Mouse (Mus musculus) left cerebral cortex, postnatal 36 days (tissue): ENCODE measurements around the gene Tnfsf10. TPM values are rescaled to one million over a fixed set of nuclear protein-coding genes. Genes with fewer than 3 reads are reported as not detected.

ENCODE experiments used
- DNase-seq, 2 experiments: peaks; one replicate each; pipeline ENCODE4 v3.0.0; 2021 to 2022; ENCODE audit warnings: low spot score in 2 of 2, mixed read lengths in 1 of 2
- intact Hi-C: fragments of 180-260 bp; cut with DNase I; formaldehyde crosslinking; loops from one replicate; pipeline ENCODE4 v1.15.1; 2025
- total RNA-seq, 2 experiments: library from RNA; stranded (reverse); gene quantifications; 2 replicates each; pipeline ENCODE4 v1.2.3; 2021

Gene Tnfsf10
- total RNA-seq, 2 experiments from 2014 or later = 1.1 to 1.5 TPM

GRCm38 (mm10) chr3:27300451-27300850, 16.4 kb upstream of the Tnfsf10 start:
- intact Hi-C loops = no loop called here
- no peak for DNase-seq

- intact Hi-C loops = no loop called here
- no peak for DNase-seq
Measured at GRCm38 (mm10) chr3:27302339-27303022, 14.3 kb upstream of the Tnfsf10 start.

GRCm38 (mm10) chr3:27306815-27307214, 10.0 kb upstream of the Tnfsf10 start:
- intact Hi-C loops = no loop called here
- DNase-seq = no peak

- intact Hi-C loops = no loop called here
- DNase-seq = peak; percentile 8 to 10
Measured at GRCm38 (mm10) chr3:27310973-27311372, 5.9 kb upstream of the Tnfsf10 start.

GRCm38 (mm10) chr3:27311475-27311874, 5.4 kb upstream of the Tnfsf10 start:
- no peak for DNase-seq
- intact Hi-C loops = no loop called here

- intact Hi-C loops = no loop called here
- DNase-seq = no peak
Measured at GRCm38 (mm10) chr3:27314506-27315164, 2.2 kb upstream of the Tnfsf10 start.

- no peak for DNase-seq
Measured at GRCm38 (mm10) chr3:27317288-27318024, 628 bp downstream of the Tnfsf10 start.

GRCm38 (mm10) chr3:27319650-27320049, 2.8 kb downstream of the Tnfsf10 start:
- DNase-seq = no peak
- intact Hi-C loops = no loop called here

More at GRCm38 (mm10) chr3:27317288-27318024, 628 bp downstream of the Tnfsf10 start:
- intact Hi-C loops = no loop called here

- intact Hi-C loops = no loop called here
- no peak for DNase-seq
Measured at GRCm38 (mm10) chr3:27320613-27321495, 4.0 kb downstream of the Tnfsf10 start.

GRCm38 (mm10) chr3:27322591-27322990, 5.8 kb downstream of the Tnfsf10 start:
- intact Hi-C loops = no loop called here
- DNase-seq = no peak

- DNase-seq = no peak
- intact Hi-C loops = no loop called here
Measured at GRCm38 (mm10) chr3:27323551-27323950, 6.7 kb downstream of the Tnfsf10 start.

GRCm38 (mm10) chr3:27326633-27327191, 9.9 kb downstream of the Tnfsf10 start:
- intact Hi-C loops = no loop called here

GRCm38 (mm10) chr3:27330706-27331105, 13.9 kb downstream of the Tnfsf10 start:
- no peak for DNase-seq
- intact Hi-C loops = no loop called here

More at GRCm38 (mm10) chr3:27326633-27327191, 9.9 kb downstream of the Tnfsf10 start:
- no peak for DNase-seq

- intact Hi-C loops = loop anchor here (5.0 kb wide), 1 partner anchor 124 kb away; no protein-coding TSS in a partner anchor
- no peak for DNase-seq
Measured at GRCm38 (mm10) chr3:27338437-27338836, 21.6 kb downstream of the Tnfsf10 start.

GRCm38 (mm10) chr3:27338887-27339286, 22.1 kb downstream of the Tnfsf10 start:
- intact Hi-C loops = loop anchor here (5.0 kb wide), 1 partner anchor 123 kb away; no protein-coding TSS in a partner anchor
- no peak for DNase-seq

GRCm38 (mm10) chr3:27340757-27341156, 23.9 kb downstream of the Tnfsf10 start:
- no peak for DNase-seq
- intact Hi-C loops = no loop called here

GRCm38 (mm10) chr3:27342462-27342861, 25.6 kb downstream of the Tnfsf10 start:
- intact Hi-C loops = no loop called here
- DNase-seq = no peak

GRCm38 (mm10) chr3:27345526-27345925, 28.7 kb downstream of the Tnfsf10 start:
- DNase-seq = no peak

GRCm38 (mm10) chr3:27348462-27348861, 31.6 kb downstream of the Tnfsf10 start:
- intact Hi-C loops = no loop called here
- DNase-seq = peak in 1 of 2 experiments; percentile 12

More at GRCm38 (mm10) chr3:27345526-27345925, 28.7 kb downstream of the Tnfsf10 start:
- intact Hi-C loops = no loop called here
